Mouse (Mus musculus) liver, postnatal 0 days (tissue): ENCODE measurements around the gene N4bp2.

Source experiments
- CTCF ChIP-seq: sonication (generic); IDR thresholded peaks from 2 replicates; pipeline ENCODE4 v1.5.1; 2016; ENCODE audit warnings: antibody characterized with exemption, low read depth
- EP300 ChIP-seq: IDR thresholded peaks from 2 replicates; pipeline ENCODE4 v1.6.1; 2016; ENCODE audit warnings: antibody characterized with exemption, low read depth, mild to moderate bottlenecking

GRCm38 (mm10) chr5:65717063-65717902, 46.0 kb upstream of the N4bp2 start:
- TF ChIP-seq CTCF = no peak
- no peak for TF ChIP-seq EP300
